Mouse (Mus musculus): ENCODE results near the gene Doc2g.

The Doc2g gene

GRCm38 (mm10) chr19:3990804-3991203, 12.3 kb upstream of the Doc2g start:
- DNase-seq (ENCODE audit: low spot score in 2 of 2), result no peak

- DNase-seq (ENCODE audit: low spot score in 2 of 2), result no peak
These were observed 11.6 kb upstream of the Doc2g start for GRCm38 (mm10) chr19:3991562-3991961.

- DNase-seq (ENCODE audit: low spot score in 2 of 2), result no peak
These were observed 11.1 kb upstream of the Doc2g start for GRCm38 (mm10) chr19:3991966-3992365.

- no peak for DNase-seq (ENCODE audit: low spot score in 2 of 2)
These were observed 10.7 kb upstream of the Doc2g start, which contains the start of gene Tbx10 for GRCm38 (mm10) chr19:3992416-3992815. TSS of gene Tbx10 (plus strand) at chr19:3992752.

- no peak for DNase-seq (ENCODE audit: low spot score in 2 of 2)
These were observed 8.2 kb upstream of the Doc2g start for GRCm38 (mm10) chr19:3994932-3995331.

- no peak for DNase-seq (ENCODE audit: low spot score in 2 of 2)
These were observed 7.6 kb upstream of the Doc2g start for GRCm38 (mm10) chr19:3995505-3995904.

GRCm38 (mm10) chr19:3996106-3996505, 7.0 kb upstream of the Doc2g start:
- DNase-seq (ENCODE audit: low spot score in 2 of 2), result no peak

GRCm38 (mm10) chr19:3996747-3997146, 6.4 kb upstream of the Doc2g start:
- DNase-seq (ENCODE audit: low spot score in 2 of 2), result no peak

- DNase-seq (ENCODE audit: low spot score in 2 of 2), result no peak
These were observed 5.9 kb upstream of the Doc2g start for GRCm38 (mm10) chr19:3997231-3997630.

GRCm38 (mm10) chr19:3998335-3998734, 4.8 kb upstream of the Doc2g start:
- no peak for DNase-seq (ENCODE audit: low spot score in 2 of 2)

GRCm38 (mm10) chr19:3999121-3999730, 3.9 kb upstream of the Doc2g start:
- no peak for DNase-seq (ENCODE audit: low spot score in 2 of 2)

GRCm38 (mm10) chr19:4000119-4000900, 2.8 kb upstream of the Doc2g start, which contains the start of the genes Nudt8 and Gm49405:
TSS of gene Nudt8 (plus strand) at chr19:4000580.
TSS of gene Gm49405 (plus strand) at chr19:4000626.
- peak; percentile 96 to 98 for DNase-seq (ENCODE audit: low spot score in 2 of 2)

GRCm38 (mm10) chr19:4000949-4001525, 2.1 kb upstream of the Doc2g start:
- no peak for DNase-seq (ENCODE audit: low spot score in 2 of 2)

- no peak for DNase-seq (ENCODE audit: low spot score in 2 of 2)
These were observed 1.4 kb upstream of the Doc2g start for GRCm38 (mm10) chr19:4001752-4002151.

- DNase-seq (ENCODE audit: low spot score in 2 of 2), result no peak
These were observed 528 bp downstream of the Doc2g start for GRCm38 (mm10) chr19:4003641-4004040.

GRCm38 (mm10) chr19:4004331-4004730, 1.2 kb downstream of the Doc2g start:
- no peak for DNase-seq (ENCODE audit: low spot score in 2 of 2)

GRCm38 (mm10) chr19:4005091-4005490, 2.0 kb downstream of the Doc2g start:
- no peak for DNase-seq (ENCODE audit: low spot score in 2 of 2)

GRCm38 (mm10) chr19:4005971-4006370, 2.9 kb downstream of the Doc2g start:
- DNase-seq (ENCODE audit: low spot score in 2 of 2), result no peak

- DNase-seq (ENCODE audit: low spot score in 2 of 2), result no peak
These were observed 8.0 kb downstream of the Doc2g start for GRCm38 (mm10) chr19:4011086-4011485.

GRCm38 (mm10) chr19:4012432-4013022, 9.4 kb downstream of the Doc2g start, which contains the start of gene Ndufv1:
TSS of gene Ndufv1 (minus strand) at chr19:4012806.
- DNase-seq (ENCODE audit: low spot score in 2 of 2), result peak; percentile 98 to 99

GRCm38 (mm10) chr19:4013066-4013465, 10.0 kb downstream of the Doc2g start:
- no peak for DNase-seq (ENCODE audit: low spot score in 2 of 2)

- no peak for DNase-seq (ENCODE audit: low spot score in 2 of 2)
These were observed 11.7 kb downstream of the Doc2g start for GRCm38 (mm10) chr19:4014802-4015201.

Measured in right cerebral cortex, adult 2 months (tissue).